32 mouse cellular contexts compared by ENCODE assay signal in the genomic region with DNA sequence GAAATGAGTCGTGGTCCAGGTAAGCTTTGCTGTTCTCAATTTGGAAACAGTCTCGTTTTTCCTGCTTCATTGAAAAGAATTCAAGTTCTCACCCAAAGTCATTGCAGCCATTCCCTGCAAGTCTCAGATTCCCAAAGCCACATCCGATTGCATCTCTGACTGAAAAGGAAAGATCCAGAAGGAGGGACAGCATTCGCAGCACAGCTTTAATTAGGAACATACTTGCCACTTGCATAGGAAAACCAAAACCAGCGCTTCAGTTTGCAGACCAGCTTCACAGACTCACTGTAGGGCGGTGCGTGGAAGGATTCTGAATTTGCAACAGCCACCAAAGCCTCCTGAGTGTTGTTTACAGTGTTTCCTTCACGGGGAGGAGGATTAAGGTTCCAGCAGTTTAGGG. TPM values are rescaled to one million over a fixed set of nuclear protein-coding genes. Genes with fewer than 3 reads are reported as not detected.
"Had no signal": no experiment of that assay in that cellular context is flagged by ENCODE, and none has a peak within 500 bp of the region (broad histone marks: within the 10 kb centered on the region; RNA-seq: fewer than 3 reads in every experiment).

No protein-coding gene starts in this region.

- DNase-seq: kidney, adult 11 months; kidney, adult 8-10 months; kidney, postnatal 10 days; kidney, postnatal 36 days; layer of hippocampus, postnatal 36 days; left cerebral cortex, postnatal 4 days; liver, postnatal 0 days; lung, embryonic 14.5 days; lung, postnatal 36 days; retina, postnatal 1 day; right cerebral cortex, postnatal 25 days; thymus, adult 2 months; thymus, postnatal 14 days; thymus, postnatal 4 days had no signal

- H3K4me1 ChIP-seq: kidney, embryonic 15.5 days; limb, embryonic 15.5 days; megakaryocyte, embryonic 14.5 days; neural tube, embryonic 13.5 days had no signal

- H3K9ac ChIP-seq: kidney, embryonic 15.5 days; limb, embryonic 12.5 days; limb, embryonic 15.5 days; liver, embryonic 14.5 days; liver, postnatal 0 days; lung, embryonic 14.5 days; neural tube, embryonic 13.5 days had no signal

- H3K9me3 ChIP-seq: kidney, embryonic 15.5 days; limb, embryonic 12.5 days; limb, embryonic 15.5 days; neural tube, embryonic 13.5 days had no signal

- H3K36me3 ChIP-seq: kidney, embryonic 15.5 days; limb, embryonic 12.5 days; limb, embryonic 15.5 days; neural tube, embryonic 13.5 days had no signal

- H3K4me3 ChIP-seq: kidney, embryonic 15.5 days; left cerebral cortex, adult 2 months; limb, embryonic 12.5 days; limb, embryonic 15.5 days; megakaryocyte, embryonic 14.5 days; myocyte; neural tube, embryonic 13.5 days had no signal

- H3K27ac ChIP-seq: kidney, embryonic 15.5 days; left cerebral cortex, adult 2 months; limb, embryonic 12.5 days; limb, embryonic 15.5 days; liver, embryonic 14.5 days; neural tube, embryonic 13.5 days; stomach, postnatal 0 days had no signal

- H3K4me2 ChIP-seq: kidney, embryonic 15.5 days; limb, embryonic 12.5 days; limb, embryonic 15.5 days; liver, embryonic 11.5 days; lung, embryonic 14.5 days; midbrain, embryonic 11.5 days; neural tube, embryonic 13.5 days had no signal

- ATAC-seq: liver, postnatal 0 days; lung, postnatal 0 days; midbrain, embryonic 16.5 days had no signal

RNA-seq across cellular contexts. Expression of gene Barhl2, which starts 33.8 kb away (rescaled TPM):
- total RNA-seq: monocyte, adult 5-6 weeks; neutrophil, adult 5-6 weeks had no signal
- polyA plus RNA-seq: kidney, embryonic 15.5 days; limb, embryonic 12.5 days; limb, embryonic 15.5 days; liver, embryonic 11.5 days; liver, postnatal 0 days; lung, embryonic 14.5 days; lung, postnatal 0 days; myocyte; small intestine, adult 2 months; spleen, adult 2 months; stomach, embryonic 14.5 days; stomach, postnatal 0 days; thymus, adult 2 months had no signal
